Mouse (Mus musculus) Muller cell, postnatal 12 days (primary cell): ENCODE measurements around the gene Luc7l2.
"Not testable (repeated sequence)": the region's sequence is repeated elsewhere in the genome, so short reads cannot be mapped to it uniquely, and the experiment has no call there.

Source experiments
- DNase-seq: peaks from one replicate; pipeline ENCODE4 v3.0.0-alpha.2; 2015; ENCODE audit errors: inconsistent ontology term

Gene Luc7l2

GRCm38 (mm10) chr6:38551062-38551988 lies at the start of gene Luc7l2:
TSS of gene Luc7l2 (plus strand) at chr6:38551334.
- DNase-seq = peak; percentile 99

DNA sequence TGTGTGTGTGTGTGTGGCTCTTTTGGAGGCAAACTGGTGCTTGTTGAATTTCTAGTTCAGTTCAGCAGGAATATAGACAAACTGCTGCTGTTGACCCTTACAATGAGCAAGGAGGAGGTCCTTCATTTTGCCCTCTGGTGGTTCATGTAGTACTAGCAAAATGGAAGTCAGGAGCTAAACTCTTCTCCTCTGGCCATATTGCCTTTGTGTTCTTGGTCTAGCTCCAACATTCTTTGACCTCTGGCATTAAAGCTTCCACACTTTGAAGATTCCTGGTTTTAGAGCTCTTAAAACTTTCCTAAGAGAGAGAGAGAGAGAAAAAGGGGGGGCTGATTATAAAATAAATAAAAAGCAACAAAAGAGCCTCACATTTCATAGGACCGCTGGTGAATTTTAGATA lies 39.0 kb upstream of the Luc7l2 start:
- no peak for DNase-seq

GRCm38 (mm10) chr6:38512830-38513229 lies 38.3 kb upstream of the Luc7l2 start:
- DNase-seq = no peak

DNA sequence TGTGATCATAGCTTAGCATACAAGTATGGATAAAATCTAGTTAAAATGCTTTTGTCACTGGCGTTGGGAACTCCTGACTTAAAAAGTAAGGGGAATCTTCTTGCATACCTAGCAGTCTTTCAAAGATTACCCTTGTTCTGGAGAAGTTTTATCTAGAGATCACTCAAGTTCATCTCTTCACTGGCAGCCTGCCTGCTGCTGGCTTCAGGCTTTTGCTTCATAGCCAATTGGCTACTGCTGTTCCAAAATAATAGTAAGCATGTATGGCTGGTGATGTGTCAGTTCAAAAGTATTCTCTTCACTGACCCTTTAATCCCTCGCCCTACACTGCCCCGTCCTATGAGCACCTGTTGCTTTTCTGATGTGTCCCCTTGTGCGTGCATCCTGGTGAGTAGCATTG lies 35.9 kb upstream of the Luc7l2 start:
- peak; percentile 25 for DNase-seq

GRCm38 (mm10) chr6:38523851-38524250 lies 27.3 kb upstream of the Luc7l2 start:
- DNase-seq = no peak

DNA sequence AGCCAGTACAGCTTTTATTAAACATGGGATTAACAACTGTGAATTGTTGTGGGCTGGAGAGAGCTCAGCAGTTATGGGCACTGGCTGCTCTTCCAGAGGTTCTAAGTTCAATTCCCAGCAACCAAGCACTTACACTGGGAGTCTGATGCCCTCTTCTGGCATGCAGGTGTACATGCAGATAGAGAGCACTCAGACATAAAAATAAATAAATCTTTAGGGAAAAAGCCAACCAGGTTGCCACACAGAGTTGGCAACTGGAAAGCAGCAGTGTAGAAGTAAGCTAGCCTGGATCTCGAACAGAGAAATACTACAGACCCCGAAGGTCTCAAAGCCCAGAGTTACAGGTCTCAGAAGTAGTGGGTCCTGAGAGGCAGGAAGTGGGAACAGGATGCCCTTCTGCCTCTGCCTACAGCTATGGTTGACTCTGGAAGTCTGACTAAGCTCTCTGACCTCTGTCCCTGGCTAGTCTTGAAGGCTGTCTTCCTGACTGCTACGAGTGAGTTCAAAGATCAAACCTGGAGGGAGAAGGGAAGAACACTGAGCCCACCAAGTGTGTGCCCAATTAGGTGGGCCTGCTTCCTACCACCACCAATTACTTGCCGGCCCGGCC lies 19.8 kb upstream of the Luc7l2 start:
- no peak for DNase-seq

DNA sequence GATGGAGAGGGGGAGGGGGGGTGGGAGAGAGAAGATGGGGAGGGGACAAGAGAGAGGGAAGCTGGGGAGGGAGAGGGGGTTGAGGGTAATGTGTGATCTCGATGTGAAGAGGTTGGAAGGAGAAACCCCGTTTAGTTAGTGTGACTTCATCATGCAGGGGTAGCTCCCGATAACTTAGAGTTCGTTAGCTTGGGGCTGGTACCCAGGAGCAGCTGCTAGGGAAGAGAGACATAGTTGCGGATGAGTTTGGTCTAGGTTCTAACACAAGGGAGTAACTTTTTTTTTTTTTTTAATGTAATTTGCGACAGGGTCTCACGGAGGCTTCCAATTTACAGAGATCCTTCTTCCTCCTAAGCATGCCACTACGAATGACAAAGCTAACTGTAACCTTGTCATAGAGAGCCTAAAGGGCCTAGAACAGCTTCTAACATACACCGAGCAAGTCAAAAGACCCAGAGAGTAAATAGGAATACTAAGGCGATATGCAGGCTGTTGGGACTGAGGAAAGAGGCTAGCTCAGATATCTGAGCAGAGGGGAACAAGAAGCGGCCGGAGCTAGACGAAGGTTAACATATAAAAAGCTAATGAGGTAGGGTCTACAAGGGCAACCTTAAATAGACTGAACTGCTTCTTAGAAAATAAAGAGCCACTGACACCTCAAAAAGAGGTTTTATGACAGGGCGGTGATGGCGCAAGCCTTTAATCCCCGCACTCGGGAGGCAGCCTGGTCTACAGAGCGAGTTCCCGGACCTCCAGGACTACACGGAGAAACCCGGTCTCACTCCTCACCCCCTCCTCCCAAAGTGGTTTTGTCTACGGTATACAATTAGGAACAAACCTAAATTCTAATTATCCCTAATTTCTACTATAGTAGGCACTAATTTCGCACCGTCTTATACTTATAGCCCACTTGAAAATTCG lies 18.4 kb upstream of the Luc7l2 start:
- no peak for DNase-seq

- DNase-seq = peak; percentile 98
These were observed 17.4 kb upstream of the Luc7l2 start, which contains the start of gene Fmc1 for GRCm38 (mm10) chr6:38533428-38534405. TSS of gene Fmc1 (plus strand) at chr6:38533502.

GRCm38 (mm10) chr6:38534640-38535365 lies 16.3 kb upstream of the Luc7l2 start:
- peak; percentile 99 for DNase-seq

- no peak for DNase-seq
These were observed 15.8 kb upstream of the Luc7l2 start for GRCm38 (mm10) chr6:38535366-38535690.

- DNase-seq = no peak
These were observed 15.3 kb upstream of the Luc7l2 start for GRCm38 (mm10) chr6:38535788-38536187.

- not testable (repeated sequence) for DNase-seq
These were observed 7.0 kb upstream of the Luc7l2 start for GRCm38 (mm10) chr6:38544141-38544540.

- DNase-seq = not testable (repeated sequence)
These were observed 4.1 kb upstream of the Luc7l2 start for GRCm38 (mm10) chr6:38547005-38547404.

DNA sequence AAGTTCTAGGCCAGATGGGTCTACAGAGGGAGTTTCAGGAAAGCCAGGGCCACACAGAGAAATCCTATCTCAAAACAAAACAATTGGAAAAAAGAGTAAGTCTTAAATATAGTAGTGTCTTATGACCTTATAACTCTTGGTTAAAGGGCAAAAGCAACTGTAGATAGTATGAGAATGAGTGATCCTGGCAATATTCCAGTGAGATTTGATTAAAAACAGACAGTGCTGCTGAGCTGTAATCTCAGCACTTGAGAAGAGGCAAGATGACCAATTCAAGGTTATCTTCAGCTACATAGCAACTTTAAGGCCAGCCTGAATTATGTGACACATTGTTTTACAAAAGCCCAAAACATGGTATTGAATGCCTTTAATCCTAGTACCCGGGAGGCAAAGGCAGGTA lies 3.4 kb upstream of the Luc7l2 start:
- DNase-seq = no peak

DNA sequence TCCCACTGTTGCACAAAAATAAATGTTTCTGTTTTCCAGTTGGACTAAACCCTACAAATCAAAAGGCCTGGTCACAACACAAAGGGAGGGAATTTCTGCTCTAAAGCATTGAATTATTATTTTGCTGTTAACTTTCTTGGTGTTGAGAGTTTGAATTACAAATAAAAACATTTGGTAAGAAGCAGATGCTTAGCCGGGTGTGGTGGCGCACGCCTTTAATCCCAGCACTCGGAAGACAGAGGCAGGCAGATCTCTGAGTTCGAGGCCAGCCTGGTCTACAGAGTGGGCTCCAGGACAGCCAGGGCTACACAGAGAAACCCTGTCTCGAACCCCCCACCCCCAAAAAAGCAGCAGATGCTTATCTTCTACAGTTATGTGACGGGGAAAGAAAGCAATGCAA lies 2.5 kb upstream of the Luc7l2 start:
- DNase-seq = not testable (repeated sequence)

DNA sequence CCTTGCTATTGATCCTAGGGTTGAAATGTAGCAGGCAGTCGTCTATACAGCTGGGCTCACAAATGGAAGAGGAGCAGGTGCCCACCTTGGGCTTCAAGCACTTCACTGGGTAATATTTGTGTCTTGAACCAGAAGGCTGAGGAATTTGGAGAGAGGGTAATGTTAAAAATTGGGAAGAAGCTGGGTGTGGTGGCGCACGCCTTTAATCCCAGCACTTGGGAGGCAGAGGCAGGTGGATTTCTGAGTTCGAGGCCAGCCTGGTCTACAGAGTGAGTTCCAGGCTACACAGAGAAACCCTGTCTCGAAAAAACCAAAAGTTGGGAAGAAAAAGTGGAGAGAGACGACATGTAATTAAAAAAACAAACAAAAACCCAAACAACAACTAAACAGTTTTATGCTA lies 1.3 kb upstream of the Luc7l2 start:
- not testable (repeated sequence) for DNase-seq

DNA sequence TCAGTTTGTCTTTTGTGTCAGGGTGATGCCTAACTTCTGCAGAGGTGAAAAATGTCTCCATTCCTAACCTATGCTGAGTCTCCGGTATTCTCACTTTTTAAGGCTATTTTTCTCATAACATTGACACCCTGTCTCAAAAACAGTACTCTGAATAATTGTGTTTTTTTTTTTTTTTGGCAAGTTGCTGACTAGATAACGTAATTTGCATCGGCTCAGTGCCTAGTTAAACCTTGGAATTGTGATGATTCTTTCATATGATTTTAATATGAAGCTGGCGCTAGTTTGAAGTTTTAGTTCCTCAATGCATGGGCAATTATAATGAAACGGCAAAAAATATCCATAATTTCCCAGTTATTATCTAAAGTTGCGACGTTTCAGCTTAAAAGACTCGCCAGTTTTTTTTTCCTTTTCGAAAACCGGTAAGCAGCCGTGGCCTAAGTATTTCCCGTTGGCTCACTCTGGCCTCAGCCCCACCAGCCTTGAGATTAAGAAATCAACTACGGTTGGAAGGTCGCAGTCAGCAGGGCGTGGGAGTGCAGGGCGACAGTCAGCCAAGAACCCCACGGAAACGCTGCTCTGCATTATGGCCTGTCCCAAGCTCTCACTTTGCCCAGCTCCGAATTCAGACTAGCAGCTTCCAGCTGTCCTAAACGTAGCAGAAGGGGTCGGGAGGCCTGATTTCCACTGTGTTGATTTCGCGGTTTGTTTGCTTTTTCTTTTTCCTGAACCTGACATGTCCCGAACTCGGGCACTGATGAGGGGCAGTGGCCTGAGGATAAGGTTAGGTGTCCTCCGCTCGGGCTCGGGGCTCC lies 678 bp upstream of the Luc7l2 start:
- DNase-seq = peak; percentile 84

- DNase-seq = peak; percentile 100
These were observed 978 bp downstream of the Luc7l2 start for GRCm38 (mm10) chr6:38551989-38552635.

- no peak for DNase-seq
These were observed 1.5 kb downstream of the Luc7l2 start for GRCm38 (mm10) chr6:38552636-38553000.
